Mouse (Mus musculus): ENCODE results near the gene Bank1.
A peak's percentile ranks its signal among the peaks of the same experiment; 100 is the strongest.

Bank1 gene

GRCm38 (mm10) chr3:136251578-136251977 lies 74.3 kb downstream of the Bank1 start:
- no peak for DNase-seq

- DNase-seq: no peak
Measured at GRCm38 (mm10) chr3:136247331-136247730, 78.5 kb downstream of the Bank1 start.

- no peak for DNase-seq
Measured at GRCm38 (mm10) chr3:136244931-136245330, 80.9 kb downstream of the Bank1 start.

- no peak for DNase-seq
Measured at GRCm38 (mm10) chr3:136238790-136239189, 87.1 kb downstream of the Bank1 start.

GRCm38 (mm10) chr3:136233507-136233906 lies 92.4 kb downstream of the Bank1 start:
- no peak for DNase-seq

- no peak for DNase-seq
Measured at GRCm38 (mm10) chr3:136230602-136231151, 95.2 kb downstream of the Bank1 start.

- DNase-seq: no peak
Measured at GRCm38 (mm10) chr3:136189661-136190228, 136.1 kb downstream of the Bank1 start.

GRCm38 (mm10) chr3:136186548-136187113 lies 139.2 kb downstream of the Bank1 start:
- DNase-seq: no peak

- no peak for DNase-seq
Measured at GRCm38 (mm10) chr3:136171631-136172030, 154.2 kb downstream of the Bank1 start.

- DNase-seq: no peak
Measured at GRCm38 (mm10) chr3:136168071-136168470, 157.8 kb downstream of the Bank1 start.

GRCm38 (mm10) chr3:136166671-136167070 lies 159.2 kb downstream of the Bank1 start:
- no peak for DNase-seq

GRCm38 (mm10) chr3:136166033-136166361 lies 159.9 kb downstream of the Bank1 start:
- no peak for DNase-seq

GRCm38 (mm10) chr3:136165167-136166032 lies 160.5 kb downstream of the Bank1 start:
- DNase-seq: peak in 1 of 2 experiments; percentile 18

- DNase-seq: no peak
Measured at GRCm38 (mm10) chr3:136158059-136158458, 167.8 kb downstream of the Bank1 start.

- DNase-seq: no peak
Measured at GRCm38 (mm10) chr3:136155555-136155954, 170.3 kb downstream of the Bank1 start.

- no peak for DNase-seq
Measured at GRCm38 (mm10) chr3:136150886-136151285, 175.0 kb downstream of the Bank1 start.

- no peak for DNase-seq
Measured at GRCm38 (mm10) chr3:136147166-136147565, 178.7 kb downstream of the Bank1 start.

GRCm38 (mm10) chr3:136132013-136132412 lies 193.9 kb downstream of the Bank1 start:
- no peak for DNase-seq

GRCm38 (mm10) chr3:136115478-136116215 lies 210.2 kb downstream of the Bank1 start:
- DNase-seq: no peak

- DNase-seq: no peak
Measured at GRCm38 (mm10) chr3:136109411-136110139, 216.3 kb downstream of the Bank1 start.

GRCm38 (mm10) chr3:136106452-136106851 lies 219.4 kb downstream of the Bank1 start:
- no peak for DNase-seq

- no peak for DNase-seq
Measured at GRCm38 (mm10) chr3:136103339-136103738, 222.5 kb downstream of the Bank1 start.

All from lung, postnatal 4 days (tissue).